Mouse (Mus musculus): ENCODE results near the gene Hnrnpul2.

GRCm38 (mm10) chr19:8772996-8773395, 46.8 kb upstream of the Hnrnpul2 start:
- TF ChIP-seq EP300 (IDR thresholded peaks at IDR 0.05; ENCODE audit: low read depth) (no peak), CTCF (IDR thresholded peaks at IDR 0.05; ENCODE audit: low read depth) (no peak)
